Mouse (Mus musculus) ES-Bruce4 (cell line): ENCODE results near the gene Ccdc106.

Experiments
- CTCF ChIP-seq: IDR thresholded peaks from one replicate; pipeline ENCODE4 v1.8.1; 2011; ENCODE audit warnings: low read depth, low read length
- EP300 ChIP-seq: IDR thresholded peaks from 2 replicates; pipeline ENCODE4 v1.6.1; 2011; ENCODE audit warnings: low read depth, low read length; ENCODE audit not compliant: insufficient read depth

GRCm38 (mm10) chr7:5092381-5092780, 72.0 kb downstream of the Ccdc106 start:
- TF ChIP-seq CTCF (no peak), EP300 (no peak)
